Mouse (Mus musculus) neural tube, embryonic 15.5 days (tissue): ENCODE measurements around the gene Fbrsl1. TPM values are rescaled to one million over a fixed set of nuclear protein-coding genes. Genes with fewer than 3 reads are reported as not detected.

Experiments
- ATAC-seq: fragments of 200-750 bp; cut with Nextera tagmentation; 2 replicates; pipeline ENCODE4 v1.8.0; 2017; ENCODE audit warnings: mild to moderate bottlenecking, moderate TSS enrichment, moderate library complexity; ENCODE audit not compliant: low FRiP score
- H3K27ac ChIP-seq: fragments of 300-500 bp; sonication (generic); replicated peaks from 2 replicates; pipeline ENCODE4 v1.5.1; 2015; ENCODE audit warnings: mild to moderate bottlenecking, inconsistent platforms
- H3K27me3 ChIP-seq: fragments of 300-500 bp; sonication (generic); replicated peaks from 2 replicates; pipeline ENCODE4 v1.6.1; 2015; ENCODE audit warnings: inconsistent platforms
- H3K36me3 ChIP-seq: fragments of 300-500 bp; sonication (generic); 2 replicates; pipeline ENCODE4 v1.6.1; 2015; ENCODE audit warnings: inconsistent platforms
- H3K4me1 ChIP-seq: fragments of 300-500 bp; sonication (generic); 2 replicates; pipeline ENCODE4 v1.6.1; 2015; ENCODE audit warnings: inconsistent platforms
- H3K4me2 ChIP-seq: fragments of 300-500 bp; sonication (generic); 2 replicates; pipeline ENCODE4 v1.6.1; 2015; ENCODE audit warnings: inconsistent platforms, mild to moderate bottlenecking, moderate library complexity
- H3K4me3 ChIP-seq: fragments of 300-500 bp; sonication (generic); replicated peaks from 2 replicates; pipeline ENCODE4 v1.5.1; 2015; ENCODE audit warnings: mild to moderate bottlenecking, inconsistent platforms
- H3K9ac ChIP-seq: fragments of 300-500 bp; sonication (generic); replicated peaks from 2 replicates; pipeline ENCODE4 v1.6.1; 2015; ENCODE audit warnings: mild to moderate bottlenecking, inconsistent platforms
- H3K9me3 ChIP-seq: fragments of 300-500 bp; sonication (generic); replicated peaks from 2 replicates; pipeline ENCODE4 v1.6.1; 2016; ENCODE audit warnings: inconsistent platforms
- WGBS: fragments of 180-500 bp; shearing (Covaris S2); methylation state at CpG from one replicate; pipeline ENCODE4 v1.1.7; 2015; ENCODE audit warnings: mixed read lengths; 5-methylcytosine and 5-hydroxymethylcytosine counted together
- polyA plus RNA-seq: library from polyadenylated mRNA; unstranded; fragments of >200 nt; fragmentation: Nextera tagmentation; extraction: Ambion mirVana; gene quantifications from 2 replicates; pipeline ENCODE4 v1.2.1, GENCODE M21; 2015

Fbrsl1 gene
- polyA plus RNA-seq, 1 experiment from 2014 or later = 19.7 TPM

- no peak for ATAC-seq
- Histone ChIP-seq H3K36me3 (no peaks in the 10 kb centered on the region), H3K27ac (no peak overlapping the region), H3K27me3 (no peaks in the 10 kb centered on the region), H3K4me1 (0 out of 2 replicates have a peak, but pooled peaks cover 6% of the 10 kb centered on the region), H3K9ac (no peak overlapping the region), H3K9me3 (no peaks in the 10 kb centered on the region), H3K4me2 (no peak overlapping the region), H3K4me3 (no peak overlapping the region)
- WGBS = 91% methylated on average over 5 of the region's 5 CpGs
Observed at GRCm38 (mm10) chr5:110424204-110424603, 24.1 kb downstream of the Fbrsl1 start.

- H3K4me1 ChIP-seq = peaks cover 22% of the 10 kb centered on the region
- no peak overlapping the region for H3K4me2 ChIP-seq
- no peak overlapping the region for H3K27ac ChIP-seq
- no peaks in the 10 kb centered on the region for H3K9me3 ChIP-seq
- H3K9ac ChIP-seq = no peak overlapping the region
- no peak for ATAC-seq
- H3K4me3 ChIP-seq = no peak overlapping the region
- no peaks in the 10 kb centered on the region for H3K36me3 ChIP-seq
- H3K27me3 ChIP-seq = no peaks in the 10 kb centered on the region
- WGBS = 90% methylated on average over 6 of the region's 6 CpGs
Observed at GRCm38 (mm10) chr5:110421393-110421792, 26.9 kb downstream of the Fbrsl1 start.

GRCm38 (mm10) chr5:110420950-110421349 is 27.4 kb downstream of the Fbrsl1 start:
- no peak overlapping the region for H3K4me3 ChIP-seq
- WGBS = 94% methylated on average over 1 of the region's 1 CpGs
- H3K36me3 ChIP-seq = no peaks in the 10 kb centered on the region
- no peaks in the 10 kb centered on the region for H3K27me3 ChIP-seq
- no peak for ATAC-seq
- H3K27ac ChIP-seq = no peak overlapping the region
- no peaks in the 10 kb centered on the region for H3K9me3 ChIP-seq
- no peak overlapping the region for H3K9ac ChIP-seq
- no peak overlapping the region for H3K4me2 ChIP-seq
- H3K4me1 ChIP-seq = peaks cover 26% of the 10 kb centered on the region

- H3K9me3 ChIP-seq = no peaks in the 10 kb centered on the region
- no peak overlapping the region for H3K4me3 ChIP-seq
- H3K27ac ChIP-seq = no peak overlapping the region
- WGBS = 95% methylated on average over 4 of the region's 4 CpGs
- no peak for ATAC-seq
- no peak overlapping the region for H3K4me2 ChIP-seq
- H3K9ac ChIP-seq = no peak overlapping the region
- H3K36me3 ChIP-seq = no peaks in the 10 kb centered on the region
- no peaks in the 10 kb centered on the region for H3K27me3 ChIP-seq
- peaks cover 31% of the 10 kb centered on the region for H3K4me1 ChIP-seq
Observed at GRCm38 (mm10) chr5:110420201-110420600, 28.1 kb downstream of the Fbrsl1 start.

GRCm38 (mm10) chr5:110418523-110418911 is 29.8 kb downstream of the Fbrsl1 start:
- no peaks in the 10 kb centered on the region for H3K27me3 ChIP-seq
- H3K4me1 ChIP-seq = peaks cover 38% of the 10 kb centered on the region
- ATAC-seq = no peak
- 86% methylated on average over 1 of the region's 1 CpGs for WGBS
- no peak overlapping the region for H3K4me3 ChIP-seq
- no peaks in the 10 kb centered on the region for H3K36me3 ChIP-seq
- H3K9me3 ChIP-seq = no peaks in the 10 kb centered on the region
- no peak overlapping the region for H3K27ac ChIP-seq
- H3K9ac ChIP-seq = no peak overlapping the region
- no peak overlapping the region for H3K4me2 ChIP-seq

GRCm38 (mm10) chr5:110417756-110418522 is 30.4 kb downstream of the Fbrsl1 start:
- 57% methylated on average over 14 of the region's 14 CpGs for WGBS

GRCm38 (mm10) chr5:110416825-110417401 is 31.4 kb downstream of the Fbrsl1 start:
- Histone ChIP-seq H3K4me1 (peaks cover 41% of the 10 kb centered on the region), H3K27me3 (no peaks in the 10 kb centered on the region), H3K4me2 (no peak overlapping the region; the same call in 1 of the 2 replicates), H3K4me3 (no peak overlapping the region), H3K36me3 (no peaks in the 10 kb centered on the region), H3K27ac (peak overlapping the region; percentile 75), H3K9ac (no peak overlapping the region), H3K9me3 (no peaks in the 10 kb centered on the region)
- peak; percentile 67 for ATAC-seq
- 7% methylated on average over 7 of the region's 7 CpGs for WGBS

More at GRCm38 (mm10) chr5:110417756-110418522, 30.4 kb downstream of the Fbrsl1 start:
- Histone ChIP-seq H3K27me3 (no peaks in the 10 kb centered on the region), H3K4me3 (no peak overlapping the region), H3K27ac (no peak overlapping the region), H3K4me2 (no peak overlapping the region), H3K4me1 (peaks cover 41% of the 10 kb centered on the region), H3K9me3 (no peaks in the 10 kb centered on the region), H3K9ac (no peak overlapping the region), H3K36me3 (no peaks in the 10 kb centered on the region)
- no peak for ATAC-seq

- H3K27ac ChIP-seq = peak overlapping the region; percentile 75
- no peak overlapping the region; the same call in 1 of the 2 replicates for H3K9ac ChIP-seq
- H3K4me1 ChIP-seq = peaks cover 41% of the 10 kb centered on the region
- H3K27me3 ChIP-seq = no peaks in the 10 kb centered on the region
- WGBS = 25% methylated on average over 13 of the region's 13 CpGs
- no peak overlapping the region for H3K4me3 ChIP-seq
- no peaks in the 10 kb centered on the region for H3K36me3 ChIP-seq
- no peaks in the 10 kb centered on the region for H3K9me3 ChIP-seq
- peak; percentile 22; the same call in 1 of the 2 replicates for ATAC-seq
- H3K4me2 ChIP-seq = no peak overlapping the region; the same call in 1 of the 2 replicates
Observed at GRCm38 (mm10) chr5:110415806-110416700, 32.2 kb downstream of the Fbrsl1 start.

GRCm38 (mm10) chr5:110415022-110415421 is 33.3 kb downstream of the Fbrsl1 start:
- 15% methylated on average over 5 of the region's 5 CpGs for WGBS
- H3K36me3 ChIP-seq = no peaks in the 10 kb centered on the region; the same call in 1 of the 2 replicates
- H3K9me3 ChIP-seq = no peaks in the 10 kb centered on the region
- no peak for ATAC-seq
- peaks cover 41% of the 10 kb centered on the region for H3K4me1 ChIP-seq
- H3K27me3 ChIP-seq = no peaks in the 10 kb centered on the region
- H3K27ac ChIP-seq = peak overlapping the region; percentile 75; the same call in 1 of the 2 replicates
- no peak overlapping the region for H3K4me2 ChIP-seq
- H3K4me3 ChIP-seq = no peak overlapping the region
- H3K9ac ChIP-seq = no peak overlapping the region

- 84% methylated on average over 14 of the region's 14 CpGs for WGBS
Observed at GRCm38 (mm10) chr5:110413018-110413417, 35.3 kb downstream of the Fbrsl1 start.

GRCm38 (mm10) chr5:110410386-110410785 is 37.9 kb downstream of the Fbrsl1 start:
- no peak for ATAC-seq
- Histone ChIP-seq H3K4me3 (no peak overlapping the region), H3K9me3 (no peaks in the 10 kb centered on the region), H3K36me3 (no peaks in the 10 kb centered on the region; the same call in 1 of the 2 replicates), H3K4me1 (peaks cover 35% of the 10 kb centered on the region), H3K27me3 (no peaks in the 10 kb centered on the region), H3K9ac (no peak overlapping the region), H3K4me2 (no peak overlapping the region), H3K27ac (0 out of 2 replicates have a peak overlapping the region, but pooled peaks have one; percentile 2)
- WGBS = 63% methylated on average over 5 of the region's 5 CpGs

More at GRCm38 (mm10) chr5:110413018-110413417, 35.3 kb downstream of the Fbrsl1 start:
- Histone ChIP-seq H3K4me2 (no peak overlapping the region), H3K9ac (no peak overlapping the region), H3K4me3 (no peak overlapping the region), H3K9me3 (no peaks in the 10 kb centered on the region), H3K4me1 (peaks cover 47% of the 10 kb centered on the region), H3K27ac (no peak overlapping the region), H3K36me3 (no peaks in the 10 kb centered on the region; the same call in 1 of the 2 replicates), H3K27me3 (no peaks in the 10 kb centered on the region)
- ATAC-seq = no peak
